Mouse (Mus musculus) bone marrow, adult 2 months (tissue): ENCODE data around the gene Cadm3.

ENCODE experiments used
- CTCF ChIP-seq: fragments of 200-500 bp; IDR thresholded peaks from 2 replicates; pipeline ENCODE4 v1.5.1; 2011; ENCODE audit warnings: low read length, control low read depth; ENCODE audit not compliant: control insufficient read depth, insufficient read depth
- POLR2A ChIP-seq: fragments of 200-500 bp; IDR thresholded peaks from 2 replicates; pipeline ENCODE4 v1.6.1; 2011; ENCODE audit warnings: low read depth, mild to moderate bottlenecking, control low read depth, low read length, borderline replicate concordance; ENCODE audit not compliant: control insufficient read depth

GRCm38 (mm10) chr1:173343934-173344333, 23.6 kb downstream of the Cadm3 start:
- TF ChIP-seq POLR2A, result no peak
- TF ChIP-seq CTCF, result no peak
